Mouse (Mus musculus) spleen, adult 2 months (tissue): ENCODE measurements around the gene Pank4. TPM values are rescaled to one million over a fixed set of nuclear protein-coding genes. Genes with fewer than 3 reads are reported as not detected.
A peak's percentile ranks its signal among the peaks of the same experiment; 100 is the strongest.

Source experiments
- DNase-seq, 2 experiments: peaks; one replicate each; pipeline versions ENCODE4 v3.0.0 to v3.0.0-alpha.2; 2012 to 2021; ENCODE audit warnings: low spot score in 2 of 2, low read depth in 1 of 2
- H3K27ac ChIP-seq: fragments of 200-500 bp; 2 replicates; pipeline ENCODE4 v1.5.1; 2012; ENCODE audit warnings: low read length, inconsistent platforms; ENCODE audit not compliant: insufficient read depth
- H3K27me3 ChIP-seq: fragments of 200-500 bp; 2 replicates; pipeline ENCODE4 v1.6.1; 2012; ENCODE audit warnings: mild to moderate bottlenecking, moderate library complexity, low read length, inconsistent platforms; ENCODE audit not compliant: control insufficient read depth, insufficient read depth
- H3K36me3 ChIP-seq: fragments of 200-500 bp; 2 replicates; pipeline ENCODE4 v1.6.1; 2012; ENCODE audit warnings: mild to moderate bottlenecking, low read length, inconsistent platforms; ENCODE audit not compliant: control insufficient read depth, insufficient read depth
- H3K4me1 ChIP-seq: fragments of 200-500 bp; 2 replicates; pipeline ENCODE4 v1.6.1; 2011; ENCODE audit warnings: inconsistent platforms; ENCODE audit not compliant: control insufficient read depth, insufficient read depth, insufficient read length
- H3K4me3 ChIP-seq: fragments of 200-500 bp; 2 replicates; pipeline ENCODE4 v1.5.1; 2011; ENCODE audit warnings: mild to moderate bottlenecking, inconsistent platforms; ENCODE audit not compliant: insufficient read depth, insufficient read length; ENCODE audit errors: extremely low read depth
- CTCF ChIP-seq: fragments of 200-500 bp; IDR thresholded peaks from 2 replicates; pipeline ENCODE4 v1.5.1; 2011; ENCODE audit warnings: mild to moderate bottlenecking, inconsistent platforms; ENCODE audit not compliant: insufficient read depth, insufficient read length, insufficient replicate concordance; ENCODE audit errors: extremely low read depth
- POLR2A ChIP-seq: fragments of 200-500 bp; IDR thresholded peaks from 2 replicates; pipeline ENCODE4 v1.6.1; 2011; ENCODE audit warnings: low read depth, low read length, inconsistent platforms
- WGBS: fragments of 180-500 bp; shearing (Covaris S2); methylation state at CpG from one replicate; pipeline ENCODE4 v1.1.7; 2018; 5-methylcytosine and 5-hydroxymethylcytosine counted together
- polyA plus RNA-seq: library from polyadenylated mRNA; depleted of rRNA; stranded (reverse); fragments of >200 nt; gene quantifications from 2 replicates; pipeline ENCODE4 v1.2.3, GENCODE M21; 2012

Gene Pank4
- polyA plus RNA-seq, 1 experiment = 58.0 TPM

DNA sequence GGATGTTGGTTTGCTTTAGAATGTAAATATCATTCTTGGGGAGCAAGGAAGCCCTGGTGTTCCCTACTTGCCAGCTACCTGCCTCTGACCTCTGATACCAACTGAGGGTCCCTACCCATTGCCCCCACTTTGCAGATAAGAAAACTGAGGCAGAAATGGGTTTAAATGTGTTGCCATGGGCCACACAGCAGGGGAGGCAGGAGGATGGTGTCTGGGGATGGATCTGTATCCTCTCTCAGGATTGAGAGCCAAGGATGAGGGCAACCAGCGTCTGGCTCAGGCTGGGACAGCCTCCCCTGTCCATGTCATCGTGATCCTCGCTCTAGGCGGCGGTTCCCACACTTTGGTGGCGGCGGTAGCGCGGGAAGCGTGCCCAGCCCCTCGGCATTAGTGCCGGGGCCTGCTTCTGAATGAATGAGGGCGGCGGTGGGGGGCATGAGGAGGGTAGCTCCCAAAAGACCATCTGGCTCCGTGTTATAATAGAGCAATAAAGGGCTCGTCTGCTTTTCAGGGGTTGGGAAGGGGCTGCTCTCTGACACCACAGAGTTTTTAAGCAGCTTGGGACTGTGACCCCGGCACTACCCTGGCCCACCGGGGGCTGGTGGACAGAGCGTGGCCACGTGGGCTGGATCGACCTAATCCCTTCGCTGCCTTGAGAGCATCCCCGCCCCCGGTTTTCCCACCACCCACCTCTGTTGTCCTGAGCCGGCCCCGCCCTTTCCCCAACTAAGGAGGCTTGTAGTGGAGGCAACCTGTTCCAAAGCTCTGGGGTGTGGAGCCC is 11.3 kb upstream of the Pank4 start:
- peaks cover 8% of the 10 kb centered on the region; the same call in 1 of the 2 replicates for H3K4me1 ChIP-seq
- H3K27ac ChIP-seq = no peak overlapping the region
- no peak overlapping the region for H3K4me3 ChIP-seq
- no peaks in the 10 kb centered on the region for H3K36me3 ChIP-seq
- DNase-seq = no peak
- TF ChIP-seq CTCF (no peak), POLR2A (no peak)
- peaks cover 13% of the 10 kb centered on the region; the same call in 1 of the 2 replicates for H3K27me3 ChIP-seq
- 10% methylated on average over 26 of the region's 26 CpGs for WGBS

DNA sequence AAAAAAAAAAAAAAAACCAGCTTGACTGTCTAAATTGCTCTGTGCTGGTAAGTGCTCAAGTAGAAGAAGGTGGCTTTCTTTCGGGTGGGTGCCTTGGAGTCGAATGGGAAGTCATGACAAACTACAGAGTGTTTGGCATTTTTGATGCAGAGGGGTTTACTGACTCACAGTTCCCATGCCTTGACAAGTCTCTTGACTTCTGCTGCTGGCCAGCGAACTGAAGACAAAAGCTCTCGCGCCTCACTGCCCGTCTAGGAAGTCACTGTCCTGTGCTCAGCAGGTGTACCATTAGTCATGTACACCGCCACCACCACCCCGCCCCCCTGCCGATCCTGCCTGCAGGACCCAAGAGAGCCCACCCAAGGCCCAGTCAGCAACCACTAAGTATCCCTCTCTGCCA is 7.3 kb upstream of the Pank4 start:
- peaks cover 11% of the 10 kb centered on the region; the same call in 1 of the 2 replicates for H3K4me1 ChIP-seq
- no peak overlapping the region for H3K4me3 ChIP-seq
- 39% methylated on average over 9 of the region's 9 CpGs for WGBS
- peaks cover 7% of the 10 kb centered on the region for H3K27me3 ChIP-seq
- H3K27ac ChIP-seq = no peak overlapping the region
- no peaks in the 10 kb centered on the region for H3K36me3 ChIP-seq
- peak in 1 of 2 experiments; percentile 45 for DNase-seq
- no peak for TF ChIP-seq CTCF
- no peak for TF ChIP-seq POLR2A

DNA sequence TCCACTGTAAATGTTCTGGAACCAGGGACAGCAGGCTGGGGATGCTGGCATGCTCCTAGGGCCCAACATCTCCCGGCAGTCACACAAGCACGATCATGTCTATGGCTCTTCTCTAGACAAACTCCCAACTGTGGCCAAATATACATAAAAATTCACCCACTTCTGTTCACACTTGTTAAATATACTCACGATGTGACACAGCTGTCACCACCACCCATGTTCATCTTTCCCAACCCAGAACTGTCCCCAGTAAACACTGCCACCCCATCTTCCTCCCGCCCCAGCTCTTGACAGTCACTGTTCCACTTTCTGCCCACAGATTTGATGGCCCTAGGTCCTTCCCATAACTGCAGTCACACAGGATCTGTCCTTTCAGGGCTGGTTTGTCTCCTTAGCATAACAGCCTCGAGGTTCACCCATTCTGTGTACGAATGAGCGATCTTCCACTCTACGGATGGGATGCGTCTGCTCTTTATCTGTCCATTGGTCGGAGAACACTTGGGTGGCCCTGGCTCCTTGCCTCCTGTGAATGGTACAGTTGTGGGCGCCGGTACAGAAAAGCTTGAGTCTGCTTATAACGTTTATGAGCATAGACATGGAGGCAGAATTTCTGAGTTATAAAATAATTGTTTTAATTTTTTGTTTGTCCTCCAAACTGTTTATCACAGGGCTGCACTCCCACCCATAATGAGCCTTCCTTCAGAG is 6.5 kb upstream of the Pank4 start:
- H3K36me3 ChIP-seq = no peaks in the 10 kb centered on the region
- TF ChIP-seq CTCF (no peak), POLR2A (no peak)
- H3K27ac ChIP-seq = no peak overlapping the region
- H3K4me1 ChIP-seq = peaks cover 11% of the 10 kb centered on the region; the same call in 1 of the 2 replicates
- peaks cover 7% of the 10 kb centered on the region for H3K27me3 ChIP-seq
- DNase-seq = no peak
- no peak overlapping the region for H3K4me3 ChIP-seq
- 78% methylated on average over 13 of the region's 13 CpGs for WGBS

DNA sequence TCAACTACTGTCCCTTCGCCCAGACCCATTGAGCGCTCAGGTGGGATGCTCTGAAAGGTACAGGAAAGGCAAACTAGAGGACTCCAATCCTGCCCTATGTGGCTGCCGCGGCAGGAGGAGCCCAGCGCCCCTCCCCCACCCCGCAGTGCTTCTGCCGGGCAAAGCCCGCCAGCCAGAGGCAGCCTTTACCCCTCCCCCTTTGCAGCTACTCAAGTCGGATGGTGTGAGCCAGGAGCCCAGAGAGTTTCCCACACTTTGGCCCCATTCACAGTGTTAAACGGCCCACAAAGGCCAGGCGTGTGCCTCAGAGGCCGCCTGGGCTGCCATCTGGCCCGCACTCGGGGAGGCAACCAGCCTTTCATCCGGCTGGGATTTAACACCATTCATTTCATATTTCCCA is 5.8 kb upstream of the Pank4 start:
- Histone ChIP-seq H3K36me3 (no peaks in the 10 kb centered on the region), H3K4me1 (peaks cover 17% of the 10 kb centered on the region; the same call in 1 of the 2 replicates), H3K4me3 (no peak overlapping the region), H3K27me3 (peaks cover 3% of the 10 kb centered on the region), H3K27ac (no peak overlapping the region)
- no peak for DNase-seq
- 39% methylated on average over 15 of the region's 15 CpGs for WGBS
- TF ChIP-seq POLR2A (no peak), CTCF (no peak)

DNA sequence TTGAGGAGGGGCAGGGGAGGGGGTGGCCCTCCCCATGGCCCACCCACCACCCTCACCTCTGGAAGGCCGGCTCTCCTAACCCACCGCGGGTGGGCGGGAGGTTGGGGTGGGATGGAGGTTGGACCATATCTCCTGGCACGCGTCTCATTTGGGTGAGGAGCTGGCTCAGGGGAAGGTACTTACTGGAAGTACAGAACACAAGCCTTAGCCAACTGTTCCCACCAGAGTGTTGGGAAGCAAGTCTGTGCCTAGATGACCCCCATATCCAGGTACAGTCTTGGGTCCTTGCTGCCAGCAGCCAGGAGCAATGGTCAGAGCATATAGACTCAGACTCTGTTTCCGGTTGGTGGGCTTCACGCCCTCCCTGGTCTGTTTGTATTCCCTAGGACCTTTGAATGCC is 5.3 kb upstream of the Pank4 start:
- no peak overlapping the region for H3K4me3 ChIP-seq
- no peak overlapping the region for H3K27ac ChIP-seq
- peaks cover 2% of the 10 kb centered on the region; the same call in 1 of the 2 replicates for H3K27me3 ChIP-seq
- H3K4me1 ChIP-seq = peaks cover 20% of the 10 kb centered on the region; the same call in 1 of the 2 replicates
- no peak for TF ChIP-seq POLR2A
- no peak for TF ChIP-seq CTCF
- H3K36me3 ChIP-seq = no peaks in the 10 kb centered on the region
- WGBS = 64% methylated on average over 8 of the region's 8 CpGs
- DNase-seq = no peak

DNA sequence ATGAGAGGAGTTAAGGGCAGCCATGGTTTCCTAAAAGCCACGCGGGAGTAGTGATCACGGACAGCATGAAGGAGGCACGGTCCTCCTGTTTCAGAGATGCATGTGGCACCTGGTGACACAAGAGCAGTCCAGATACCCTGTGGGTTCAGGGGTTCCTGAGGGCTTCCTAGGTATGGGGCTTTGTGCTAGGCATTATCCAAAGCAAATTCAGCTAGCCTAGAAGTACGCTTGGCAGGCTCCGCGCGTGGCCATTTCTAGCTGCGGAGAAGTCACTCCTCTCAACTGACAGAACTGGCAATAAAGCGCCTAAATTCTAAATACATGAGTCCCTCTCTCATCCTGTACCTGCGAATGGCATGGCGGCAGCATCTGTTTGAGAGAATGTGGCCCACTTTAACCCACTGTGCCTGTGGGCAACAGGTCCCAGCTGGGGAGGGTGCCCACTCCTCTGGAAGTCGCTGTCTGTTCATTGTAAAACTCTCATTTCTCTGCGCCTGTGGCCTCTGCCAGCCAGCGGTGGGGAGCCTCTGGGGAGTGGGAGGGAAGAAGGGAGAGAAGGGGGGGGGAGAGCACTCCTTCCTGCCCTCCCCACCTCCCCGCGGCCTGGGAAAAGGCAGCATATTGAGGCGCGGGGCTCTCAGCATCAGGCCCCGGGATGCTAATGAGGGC is 3.8 kb upstream of the Pank4 start:
- Histone ChIP-seq H3K27ac (no peak overlapping the region), H3K4me3 (peak overlapping the region; percentile 73), H3K27me3 (peaks cover 2% of the 10 kb centered on the region; the same call in 1 of the 2 replicates), H3K36me3 (no peaks in the 10 kb centered on the region), H3K4me1 (peaks cover 23% of the 10 kb centered on the region; the same call in 1 of the 2 replicates)
- 41% methylated on average over 20 of the region's 20 CpGs for WGBS
- no peak for DNase-seq
- TF ChIP-seq CTCF = no peak
- no peak for TF ChIP-seq POLR2A
